Mouse (Mus musculus): ENCODE data around the gene Itfg2. TPM values are rescaled to one million over a fixed set of nuclear protein-coding genes. Genes with fewer than 3 reads are reported as not detected.

Itfg2 gene
- 10 to 100 TPM; 11.0 to 14.1 TPM for total RNA-seq (2023)

GRCm38 (mm10) chr6:128424269-128425019 is at the start of gene Itfg2:
Gene Itfg2, minus strand, starts transcription at chr6:128424931.

GRCm38 (mm10) chr6:128438317-128438870 is 13.7 kb upstream of the Itfg2 start, which contains the start of gene Fkbp4:
Gene Fkbp4, minus strand, starts transcription at chr6:128438677.

GRCm38 (mm10) chr6:128398996-128399395 is 25.7 kb downstream of the Itfg2 start, which contains the start of gene Nrip2:
Gene Nrip2, plus strand, starts transcription at chr6:128399296.

GRCm38 (mm10) chr6:128375192-128375591 is 49.5 kb downstream of the Itfg2 start, which contains the start of the genes Tex52 and Gm44596:
Gene Tex52, plus strand, starts transcription at chr6:128375456.
Gene Gm44596, plus strand, starts transcription at chr6:128375503.

GRCm38 (mm10) chr6:128362381-128363006 is 62.2 kb downstream of the Itfg2 start, which contains the start of the genes Rhno1 and Foxm1:
Gene Rhno1, minus strand, starts transcription at chr6:128362911.
Gene Foxm1, plus strand, starts transcription at chr6:128362967.

Other genes starting within 250 kb of the Itfg2 start
- under 1 TPM; 0.15 to 0.18 TPM for gene Tead4, start 124.1 kb downstream of the Itfg2 start, total RNA-seq (2023)
- gene Tulp3, start 69.1 kb downstream of the Itfg2 start, total RNA-seq (2023): under 1 TPM; 0.55 TPM
- 10 to 100 TPM; 38.0 to 38.3 TPM for gene Rhno1, start 62.0 kb downstream of the Itfg2 start, total RNA-seq (2023)
- gene Foxm1, start 62.0 kb downstream of the Itfg2 start, total RNA-seq (2023): 10 to 100 TPM; 57.6 to 59.5 TPM
- under 1 TPM in 1 of 2 experiments, not detected in 1; 0.29 TPM for gene Tex52, start 49.5 kb downstream of the Itfg2 start, total RNA-seq (2023)
- not detected for gene Gm44596, start 49.4 kb downstream of the Itfg2 start, total RNA-seq (2023)
- gene Nrip2, start 25.6 kb downstream of the Itfg2 start, total RNA-seq (2023): not detected
- 10 to 100 TPM; 44.7 to 53.1 TPM for gene Fkbp4, start 13.7 kb upstream of the Itfg2 start, total RNA-seq (2023)
- not detected for gene Pzp, start 101.8 kb upstream of the Itfg2 start, total RNA-seq (2023)
- not detected for gene A2ml1, start 156.7 kb upstream of the Itfg2 start, total RNA-seq (2023)
- not detected for gene Klrb1a, start 198.6 kb upstream of the Itfg2 start, total RNA-seq (2023)
- gene Clec2h, start 237.5 kb upstream of the Itfg2 start, total RNA-seq (2023): not detected

Data from neutrophil, adult 83 days (primary cell).